Comparison of ENCODE assay signal across 13 mouse cellular contexts in the genomic region with DNA sequence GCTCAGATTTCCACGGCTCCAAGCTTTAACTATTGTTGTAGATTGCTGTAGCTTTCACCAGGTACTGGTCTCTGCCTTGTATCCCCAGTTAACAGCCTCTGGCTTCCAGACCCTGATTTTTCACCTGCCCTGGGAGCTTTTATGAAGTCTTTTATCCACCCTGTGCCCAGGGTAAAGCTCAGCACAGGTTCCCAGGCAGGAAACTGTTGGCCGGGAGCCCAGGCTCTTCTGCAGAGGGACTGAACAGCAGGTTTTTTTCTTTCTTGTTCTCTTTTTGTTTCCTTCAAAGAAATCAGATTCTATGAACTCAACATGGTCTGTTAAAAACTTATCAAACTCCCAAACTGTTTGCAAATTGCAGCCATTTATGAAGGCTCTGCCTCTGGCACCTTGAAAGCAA. TPM values are rescaled to one million over a fixed set of nuclear protein-coding genes. Genes with fewer than 3 reads are reported as not detected.
DNase-seq lines count a peak whose midpoint lies in the region; ATAC-seq lines count a peak whose summit lies in the region.
"Had no signal": no experiment of that assay in that cellular context is flagged by ENCODE, and none has a peak within 500 bp of the region (broad histone marks: within the 10 kb centered on the region; RNA-seq: fewer than 3 reads in every experiment).

No protein-coding gene starts in this region.

- WGBS in limb, embryonic 12.5 days, result 14% methylated on average over 2 of the region's 2 CpGs
- 63% methylated on average over 2 of the region's 2 CpGs for WGBS in limb, embryonic 10.5 days
- 41% methylated on average over 2 of the region's 2 CpGs for WGBS in kidney, embryonic 16.5 days

- H3K27me3 ChIP-seq in limb, embryonic 12.5 days, result no peaks in the 10 kb centered on the region
- no peaks in the 10 kb centered on the region for H3K27me3 ChIP-seq in limb, embryonic 10.5 days (ENCODE audit: low read depth, poor library complexity, severe bottlenecking)
- no peaks in the 10 kb centered on the region for H3K27me3 ChIP-seq in kidney, embryonic 16.5 days (ENCODE audit: insufficient read depth, low read length)
- H3K27me3 ChIP-seq: liver, embryonic 15.5 days; Patski had no signal

- H3K4me2 ChIP-seq in limb, embryonic 12.5 days, result no peak overlapping the region
- no peak overlapping the region for H3K4me2 ChIP-seq in kidney, embryonic 16.5 days (replicated peaks; ENCODE audit: low read depth, low read length)
- H3K4me2 ChIP-seq: liver, embryonic 15.5 days had no signal

- DNase-seq in cerebellum, adult 18-20 months, result peak; percentile 10 to 25
- no peak for DNase-seq in cerebellum, postnatal 4 days (ENCODE audit: low spot score in 2 of 2)
- DNase-seq in limb, embryonic 10.5 days (ENCODE audit: low spot score), result no peak
- peak; percentile 31 for DNase-seq in NIH3T3 (ENCODE audit: low read depth)
- DNase-seq in frontal cortex, postnatal 14 days (ENCODE audit: low spot score in 2 of 2), result no peak
- DNase-seq in gastrocnemius, postnatal 10 days, result no peak
- DNase-seq: gastrocnemius, adult 2 months; layer of hippocampus, postnatal 36 days had no signal

- peaks cover 19% of the 10 kb centered on the region for H3K4me1 ChIP-seq in limb, embryonic 12.5 days (replicated peaks)
- H3K4me1 ChIP-seq in limb, embryonic 10.5 days, result peaks cover 11% of the 10 kb centered on the region
- H3K4me1 ChIP-seq in kidney, embryonic 16.5 days (ENCODE audit: insufficient read depth, low read length), result peaks cover 5% of the 10 kb centered on the region; the same call in 1 of the 2 replicates

- H3K9ac ChIP-seq in limb, embryonic 12.5 days (replicated peaks), result no peak overlapping the region
- H3K9ac ChIP-seq in kidney, embryonic 16.5 days (replicated peaks; ENCODE audit: low read length), result no peak overlapping the region
- H3K9ac ChIP-seq: liver, embryonic 15.5 days had no signal

- no peak overlapping the region for H3K4me3 ChIP-seq in limb, embryonic 12.5 days (replicated peaks)
- no peak overlapping the region for H3K4me3 ChIP-seq in limb, embryonic 10.5 days
- no peak overlapping the region for H3K4me3 ChIP-seq in kidney, embryonic 16.5 days (ENCODE audit: low read length)
- H3K4me3 ChIP-seq: gastrocnemius, adult 2 months; liver, embryonic 15.5 days had no signal

- peak overlapping the region; percentile 80 for H3K27ac ChIP-seq in limb, embryonic 12.5 days
- no peak overlapping the region for H3K27ac ChIP-seq in limb, embryonic 10.5 days
- peak overlapping the region; percentile 7; the same call in 1 of the 2 replicates for H3K27ac ChIP-seq in kidney, embryonic 16.5 days (ENCODE audit: low read length)
- H3K27ac ChIP-seq: gastrocnemius, adult 2 months; hindbrain, postnatal 0 days; liver, embryonic 15.5 days had no signal

- peak; percentile 71; the same call in 1 of the 2 replicates for ATAC-seq in limb, embryonic 12.5 days (ENCODE audit: insufficient number of reproducible peaks, insufficient read depth, low FRiP score, low TSS enrichment, low read depth)
- ATAC-seq in kidney, embryonic 16.5 days (ENCODE audit: low FRiP score, low TSS enrichment), result no peak
- ATAC-seq: hindbrain, postnatal 0 days; Patski had no signal

- H3K9me3 ChIP-seq in limb, embryonic 12.5 days, result no peaks in the 10 kb centered on the region
- H3K9me3 ChIP-seq in limb, embryonic 10.5 days (replicated peaks), result no peaks in the 10 kb centered on the region
- H3K9me3 ChIP-seq in kidney, embryonic 16.5 days (ENCODE audit: low read length), result peaks cover 5% of the 10 kb centered on the region; the same call in 1 of the 2 replicates
- H3K9me3 ChIP-seq: liver, embryonic 15.5 days had no signal

- H3K36me3 ChIP-seq in limb, embryonic 12.5 days, result no peaks in the 10 kb centered on the region
- H3K36me3 ChIP-seq in limb, embryonic 10.5 days, result no peaks in the 10 kb centered on the region
- H3K36me3 ChIP-seq in kidney, embryonic 16.5 days (ENCODE audit: insufficient read depth, low read length), result no peaks in the 10 kb centered on the region
- H3K36me3 ChIP-seq: liver, embryonic 15.5 days had no signal

RNA-seq across cellular contexts. Expression of a gene that starts 55.8 kb away (rescaled TPM):
- not detected in 2 replicates for polyA plus RNA-seq in limb, embryonic 12.5 days (2016; fragmentation: Nextera tagmentation; extraction: Ambion mirVana)
- polyA plus RNA-seq in limb, embryonic 10.5 days (2016; fragmentation: Nextera tagmentation; extraction: Ambion mirVana), result not detected in 2 replicates
- polyA plus RNA-seq in kidney, embryonic 16.5 days (2015; fragmentation: Nextera tagmentation; extraction: Ambion mirVana), result 1.9 and 2.4 TPM in 2 replicates
- 1 to 10 TPM; 1.1 to 2.5 TPM for total RNA-seq in gastrocnemius, postnatal 10 days (2021)
- total RNA-seq: hindbrain, postnatal 0 days had no signal

RNA-seq across cellular contexts. Expression of a gene that starts 56.4 kb away (rescaled TPM):
- polyA plus RNA-seq in limb, embryonic 12.5 days (2016; fragmentation: Nextera tagmentation; extraction: Ambion mirVana), result 7.8 and 9.1 TPM in 2 replicates
- 2.5 and 3.7 TPM in 2 replicates for polyA plus RNA-seq in limb, embryonic 10.5 days (2016; fragmentation: Nextera tagmentation; extraction: Ambion mirVana)
- 7.0 and 9.7 TPM in 2 replicates for polyA plus RNA-seq in kidney, embryonic 16.5 days (2015; fragmentation: Nextera tagmentation; extraction: Ambion mirVana)
- 10 to 100 TPM; 47.6 to 51.0 TPM for total RNA-seq in gastrocnemius, postnatal 10 days (2021)

Comparison
In these comparisons a context has a peak if more than half of its experiments do, and no peak if none do; other contexts are left out.
1. DNase-seq: peak in cerebellum, adult 18-20 months (2 of 2) and NIH3T3 (single experiment); none in cerebellum, postnatal 4 days (0 of 2), limb, embryonic 10.5 days (single experiment), frontal cortex, postnatal 14 days (0 of 2) and gastrocnemius, postnatal 10 days (single experiment).